Comparison of ENCODE assay signal across 8 mouse cellular contexts in the genomic region with DNA sequence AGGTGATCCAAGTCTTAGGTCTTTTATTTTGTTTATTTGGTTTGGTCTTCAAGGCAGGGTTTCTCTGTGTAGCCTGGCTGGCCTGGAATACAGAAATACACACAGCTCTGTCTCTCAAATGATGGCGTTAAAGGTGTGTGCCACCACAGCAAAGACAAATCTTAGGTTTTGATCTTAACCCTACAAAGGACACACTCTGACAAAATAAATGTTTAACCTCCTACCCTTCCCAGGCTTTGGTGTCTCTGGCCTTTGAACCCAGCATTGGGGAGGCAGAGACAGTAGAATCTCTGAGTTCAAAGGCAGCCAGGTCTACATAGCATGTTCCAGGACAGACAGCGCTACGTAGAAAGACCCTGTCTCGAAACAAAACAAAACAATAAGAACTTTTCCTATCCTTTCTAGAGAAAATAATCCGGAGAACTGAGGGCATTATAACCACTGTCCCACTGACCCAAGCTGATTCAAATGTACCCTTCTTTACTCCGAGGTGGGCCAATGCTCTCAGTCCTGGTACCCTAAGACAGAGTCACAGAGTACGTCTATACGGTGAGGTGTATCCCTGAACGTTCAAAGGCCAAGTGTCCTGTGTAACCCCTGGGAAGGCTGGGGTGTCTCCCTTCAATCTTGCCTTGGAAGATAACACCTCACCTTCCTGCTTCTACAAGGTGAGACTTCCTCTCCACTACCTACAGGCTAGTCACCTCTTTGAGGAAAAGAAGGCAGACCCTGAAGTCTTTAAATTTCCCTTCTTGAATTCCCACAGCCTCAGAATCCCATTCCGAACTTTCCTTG. TPM values are rescaled to one million over a fixed set of nuclear protein-coding genes. Genes with fewer than 3 reads are reported as not detected.
DNase-seq lines count a peak whose midpoint lies in the region; ATAC-seq lines count a peak whose summit lies in the region.
"Had no signal": no experiment of that assay in that cellular context is flagged by ENCODE, and none has a peak within 500 bp of the region (broad histone marks: within the 10 kb centered on the region; RNA-seq: fewer than 3 reads in every experiment).

No protein-coding gene starts in this region.

- no peak overlapping the region; the same call in 1 of the 2 replicates for H3K27ac ChIP-seq in lung, embryonic 16.5 days (ENCODE audit: low read length)
- no peak overlapping the region for H3K27ac ChIP-seq in forebrain, embryonic 13.5 days
- no peak overlapping the region for H3K27ac ChIP-seq in limb, embryonic 13.5 days
- no peak overlapping the region for H3K27ac ChIP-seq in stomach, embryonic 14.5 days (ENCODE audit: low read length)

- H3K27me3 ChIP-seq in lung, embryonic 16.5 days (ENCODE audit: control insufficient read depth, insufficient read depth, low read depth, low read length): no peaks in the 10 kb centered on the region
- H3K27me3 ChIP-seq in forebrain, embryonic 13.5 days: peaks cover 3% of the 10 kb centered on the region
- no peaks in the 10 kb centered on the region for H3K27me3 ChIP-seq in limb, embryonic 13.5 days
- H3K27me3 ChIP-seq in stomach, embryonic 14.5 days (ENCODE audit: control insufficient read depth, insufficient read depth, low read length): no peaks in the 10 kb centered on the region

- peak overlapping the region; percentile 88 for H3K4me2 ChIP-seq in lung, embryonic 16.5 days (ENCODE audit: low read depth, low read length)
- peak overlapping the region; percentile 89 for H3K4me2 ChIP-seq in forebrain, embryonic 13.5 days
- H3K4me2 ChIP-seq in limb, embryonic 13.5 days (replicated peaks): peak overlapping the region; percentile 87
- H3K4me2 ChIP-seq in stomach, embryonic 14.5 days (replicated peaks; ENCODE audit: low read depth, low read length): peak overlapping the region; percentile 88

- no peaks in the 10 kb centered on the region for H3K9me3 ChIP-seq in lung, embryonic 16.5 days (ENCODE audit: control insufficient read depth, low read length)
- H3K9me3 ChIP-seq in forebrain, embryonic 13.5 days (replicated peaks): no peaks in the 10 kb centered on the region
- H3K9me3 ChIP-seq in limb, embryonic 13.5 days: no peaks in the 10 kb centered on the region
- H3K9me3 ChIP-seq in stomach, embryonic 14.5 days (ENCODE audit: control insufficient read depth, low read depth, low read length): no peaks in the 10 kb centered on the region

- no peaks in the 10 kb centered on the region for H3K36me3 ChIP-seq in lung, embryonic 16.5 days (ENCODE audit: control insufficient read depth, insufficient read depth, low read length)
- no peaks in the 10 kb centered on the region for H3K36me3 ChIP-seq in forebrain, embryonic 13.5 days (ENCODE audit: poor library complexity, severe bottlenecking)
- 0 out of 2 replicates have a peak, but pooled peaks cover 5% of the 10 kb centered on the region for H3K36me3 ChIP-seq in limb, embryonic 13.5 days
- no peaks in the 10 kb centered on the region for H3K36me3 ChIP-seq in stomach, embryonic 14.5 days (ENCODE audit: control insufficient read depth, insufficient read depth, low read length)

- peak overlapping the region; percentile 87 for H3K9ac ChIP-seq in lung, embryonic 16.5 days (ENCODE audit: low read length)
- H3K9ac ChIP-seq in forebrain, embryonic 13.5 days: peak overlapping the region; percentile 83
- peak overlapping the region; percentile 89 for H3K9ac ChIP-seq in limb, embryonic 13.5 days
- H3K9ac ChIP-seq in stomach, embryonic 14.5 days (replicated peaks; ENCODE audit: low read depth, low read length): 0 out of 2 replicates have a peak overlapping the region, but pooled peaks have one; percentile 72

- H3K4me3 ChIP-seq in lung, embryonic 16.5 days (ENCODE audit: low read length): peak overlapping the region; percentile 80
- peak overlapping the region; percentile 78 for H3K4me3 ChIP-seq in forebrain, embryonic 13.5 days
- H3K4me3 ChIP-seq in limb, embryonic 13.5 days: peak overlapping the region; percentile 86
- peak overlapping the region; percentile 79 for H3K4me3 ChIP-seq in stomach, embryonic 14.5 days (ENCODE audit: low read depth, low read length)

- WGBS in lung, embryonic 16.5 days: 78% methylated on average over 10 of the region's 10 CpGs
- WGBS in forebrain, embryonic 13.5 days: 87% methylated on average over 10 of the region's 10 CpGs
- WGBS in limb, embryonic 13.5 days: 84% methylated on average over 10 of the region's 10 CpGs
- 87% methylated on average over 10 of the region's 10 CpGs for WGBS in stomach, embryonic 14.5 days

- no peak for ATAC-seq in lung, embryonic 16.5 days (ENCODE audit: low read depth)
- no peak for ATAC-seq in forebrain, embryonic 13.5 days
- no peak for ATAC-seq in limb, embryonic 13.5 days (ENCODE audit: low FRiP score, low read depth)
- no peak for ATAC-seq in stomach, embryonic 14.5 days (ENCODE audit: insufficient number of reproducible peaks, insufficient read depth, low FRiP score, low read depth)
- no peak for ATAC-seq in megakaryocyte-erythroid progenitor cell, adult 5-6 weeks (replicated peaks; ENCODE audit: low FRiP score, low TSS enrichment, poor library complexity, severe bottlenecking)

- DNase-seq in lung, postnatal 10 days: no peak
- no peak for DNase-seq in spleen, postnatal 14 days (ENCODE audit: low spot score in 2 of 2)

- H3K4me1 ChIP-seq in lung, embryonic 16.5 days (replicated peaks; ENCODE audit: control insufficient read depth, insufficient read depth, low read length): peaks cover 42% of the 10 kb centered on the region
- peaks cover 26% of the 10 kb centered on the region for H3K4me1 ChIP-seq in forebrain, embryonic 13.5 days
- peaks cover 56% of the 10 kb centered on the region for H3K4me1 ChIP-seq in limb, embryonic 13.5 days
- H3K4me1 ChIP-seq in stomach, embryonic 14.5 days (ENCODE audit: control insufficient read depth, insufficient read depth, low read length): peaks cover 20% of the 10 kb centered on the region; the same call in 1 of the 2 replicates

RNA-seq across cellular contexts. Expression of gene Rab11fip5, which starts 1.2 kb away (rescaled TPM):
- 12.0 and 12.2 TPM in 2 replicates for polyA plus RNA-seq in lung, embryonic 16.5 days (2015; fragmentation: Nextera tagmentation; extraction: Ambion mirVana)
- 7.1 and 8.5 TPM in 2 replicates for polyA plus RNA-seq in forebrain, embryonic 13.5 days (2015; fragmentation: Nextera tagmentation; extraction: Ambion mirVana)
- polyA plus RNA-seq in limb, embryonic 13.5 days (2015; fragmentation: Nextera tagmentation; extraction: Ambion mirVana): 16.7 and 17.2 TPM in 2 replicates
- polyA plus RNA-seq in stomach, embryonic 14.5 days (2014; fragmentation: Nextera tagmentation; extraction: Ambion mirVana): 8.1 and 8.3 TPM in 2 replicates
- 2.4 and 3.5 TPM in 2 replicates for total RNA-seq in megakaryocyte-erythroid progenitor cell, adult 5-6 weeks (2014; fragmentation: Nextera tagmentation)
- total RNA-seq in megakaryocyte-erythroid progenitor cell, adult 5-6 weeks (2017): 1.1 and 2.2 TPM in 2 replicates

RNA-seq across cellular contexts. Expression of gene Sfxn5, which starts 40.0 kb away (rescaled TPM):
- polyA plus RNA-seq in lung, embryonic 16.5 days (2015; fragmentation: Nextera tagmentation; extraction: Ambion mirVana): 7.0 and 7.8 TPM in 2 replicates
- polyA plus RNA-seq in forebrain, embryonic 13.5 days (2015; fragmentation: Nextera tagmentation; extraction: Ambion mirVana): 20.9 and 22.7 TPM in 2 replicates
- 8.9 and 10.1 TPM in 2 replicates for polyA plus RNA-seq in limb, embryonic 13.5 days (2015; fragmentation: Nextera tagmentation; extraction: Ambion mirVana)
- 13.0 and 14.0 TPM in 2 replicates for polyA plus RNA-seq in stomach, embryonic 14.5 days (2014; fragmentation: Nextera tagmentation; extraction: Ambion mirVana)
- total RNA-seq in megakaryocyte-erythroid progenitor cell, adult 5-6 weeks (2014; fragmentation: Nextera tagmentation): 0.31 and 1.5 TPM in 2 replicates
- 0.76 and 1.3 TPM in 2 replicates for total RNA-seq in megakaryocyte-erythroid progenitor cell, adult 5-6 weeks (2017)

RNA-seq across cellular contexts. Expression of gene Noto, which starts 50.4 kb away (rescaled TPM):
- polyA plus RNA-seq in lung, embryonic 16.5 days (2015; fragmentation: Nextera tagmentation; extraction: Ambion mirVana): 0.80 and 0.94 TPM in 2 replicates
- polyA plus RNA-seq in forebrain, embryonic 13.5 days (2015; fragmentation: Nextera tagmentation; extraction: Ambion mirVana): not detected in 2 replicates
- not detected in 2 replicates for polyA plus RNA-seq in limb, embryonic 13.5 days (2015; fragmentation: Nextera tagmentation; extraction: Ambion mirVana)
- polyA plus RNA-seq in stomach, embryonic 14.5 days (2014; fragmentation: Nextera tagmentation; extraction: Ambion mirVana): not detected in 2 replicates
- total RNA-seq in megakaryocyte-erythroid progenitor cell, adult 5-6 weeks (2014; fragmentation: Nextera tagmentation): not detected in 2 replicates
- total RNA-seq in megakaryocyte-erythroid progenitor cell, adult 5-6 weeks (2017): not detected in 2 replicates
- total RNA-seq: adrenal gland, postnatal 36 days had no signal

RNA-seq across cellular contexts. Expression of gene Smyd5, which starts 58.5 kb away (rescaled TPM):
- 53.4 and 55.2 TPM in 2 replicates for polyA plus RNA-seq in lung, embryonic 16.5 days (2015; fragmentation: Nextera tagmentation; extraction: Ambion mirVana)
- polyA plus RNA-seq in forebrain, embryonic 13.5 days (2015; fragmentation: Nextera tagmentation; extraction: Ambion mirVana): 40.0 and 51.9 TPM in 2 replicates
- polyA plus RNA-seq in limb, embryonic 13.5 days (2015; fragmentation: Nextera tagmentation; extraction: Ambion mirVana): 64.2 and 66.1 TPM in 2 replicates
- 43.6 and 45.8 TPM in 2 replicates for polyA plus RNA-seq in stomach, embryonic 14.5 days (2014; fragmentation: Nextera tagmentation; extraction: Ambion mirVana)
- 43.9 and 54.6 TPM in 2 replicates for total RNA-seq in megakaryocyte-erythroid progenitor cell, adult 5-6 weeks (2014; fragmentation: Nextera tagmentation)
- 36.8 and 43.6 TPM in 2 replicates for total RNA-seq in megakaryocyte-erythroid progenitor cell, adult 5-6 weeks (2017)
